Mouse (Mus musculus) brain, embryonic 14.5 days (tissue): ENCODE measurements around the gene Bax.

Experiments used
- CTCF ChIP-seq: fragments of 200-500 bp; IDR thresholded peaks from 2 replicates; pipeline ENCODE4 v1.5.1; 2012; ENCODE audit warnings: inconsistent platforms, mild to moderate bottlenecking, moderate library complexity, borderline replicate concordance; ENCODE audit not compliant: insufficient read depth, insufficient read length; ENCODE audit errors: extremely low read depth
- POLR2A ChIP-seq: fragments of 200-500 bp; IDR thresholded peaks from 2 replicates; pipeline ENCODE4 v1.6.1; 2012; ENCODE audit warnings: mild to moderate bottlenecking, inconsistent platforms, borderline replicate concordance; ENCODE audit not compliant: poor library complexity, insufficient read depth, insufficient read length, severe bottlenecking; ENCODE audit errors: extremely low read depth

- TF ChIP-seq CTCF: no peak
- no peak for TF ChIP-seq POLR2A
Observed at GRCm38 (mm10) chr7:45417962-45418492, 48.7 kb downstream of the Bax start.
